Mouse (Mus musculus): ENCODE measurements at regions not wholly inside any gene's neighbourhood (a gene's known extent, or its start where the extent isn't known, plus 50 kb on each side); places are given as distances from the start of the nearest gene placed in this dataset.

- H3K9me3 ChIP-seq (ENCODE audit: control insufficient read depth) = no peaks in the 10 kb centered on the region
- H3K4me1 ChIP-seq (replicated peaks; ENCODE audit: control insufficient read depth, insufficient read depth, low read length) = peaks cover 8% of the 10 kb centered on the region
- WGBS = 77% methylated on average over 7 of the region's 7 CpGs
- no peak overlapping the region for H3K4me3 ChIP-seq (ENCODE audit: low read depth, low read length)
- no peak overlapping the region for H3K4me2 ChIP-seq (replicated peaks; ENCODE audit: low read depth)
- H3K9ac ChIP-seq (ENCODE audit: low read depth, low read length) = no peak overlapping the region
- H3K27me3 ChIP-seq (replicated peaks; ENCODE audit: control insufficient read depth, insufficient read depth, low read length) = no peaks in the 10 kb centered on the region
- TF ChIP-seq CTCF (IDR thresholded peaks at IDR 0.05; ENCODE audit: low read depth) = no peak
- no peaks in the 10 kb centered on the region for H3K36me3 ChIP-seq (ENCODE audit: control insufficient read depth, insufficient read depth)
- no peak overlapping the region for H3K27ac ChIP-seq (ENCODE audit: low read depth, low read length)
- ATAC-seq = no peak
Observed at GRCm38 (mm10) chr13:41554401-41554800, 51.3 kb upstream of the Tmem170b start.
